Mouse (Mus musculus) layer of hippocampus, postnatal 14 days (tissue): ENCODE measurements around the gene Gm21852. TPM values are rescaled to one million over a fixed set of nuclear protein-coding genes. Genes with fewer than 3 reads are reported as not detected.
"Not testable (repeated sequence)": the region's sequence is repeated elsewhere in the genome, so short reads cannot be mapped to it uniquely, and the experiment has no call there.

Experiments
- DNase-seq, 2 experiments: peaks; one replicate each; pipeline ENCODE4 v3.0.0; 2021 to 2022; ENCODE audit warnings: low spot score in 2 of 2, mixed read lengths in 1 of 2
- long read RNA-seq, 2 experiments: library from polyadenylated mRNA; stranded (forward); transcript quantifications; one replicate each; pipeline ENCODE4 v2.0.0; 2021
- microRNA-seq, 2 experiments: library from miRNA; unstranded; fragments of <30 nt; microRNA quantifications; one replicate each; pipeline ENCODE4 v1.2.0; 2021
- total RNA-seq, 2 experiments: library from RNA; stranded (reverse); gene quantifications; 2 replicates each; pipeline ENCODE4 v1.2.3; 2021

Gene Gm21852
- total RNA-seq = not detected
- long read RNA-seq, experiment 1 = 0 reads
- long read RNA-seq, experiment 2 = 0 reads

GRCm38 (mm10) chrY:40651896-40652295, at the start of gene Gm21852:
Gene Gm21852 (minus strand): TSS chrY:40651996.
- DNase-seq = not testable (repeated sequence)

Small RNA genes within 50 kb of the gene (microRNA-seq; reads per million reads assigned to microRNA genes)
- gene Gm27466 (0 reads per million in 2 experiments), gene Gm28018 (0 reads per million in 2 experiments)

Other genes with a start within 250 kb of the Gm21852 start
- not detected for gene Gm21797, start 123.8 kb upstream of the Gm21852 start, total RNA-seq
- gene Gm20795, start 152.9 kb upstream of the Gm21852 start, total RNA-seq = not detected